Mouse (Mus musculus): Measurements from ENCODE around the gene Oat. TPM values are rescaled to one million over a fixed set of nuclear protein-coding genes. Genes with fewer than 3 reads are reported as not detected.

The Oat gene
- polyA plus RNA-seq, 1 experiment from 2014 or later: 175 TPM

GRCm38 (mm10) chr7:132529206-132529605 is 47.0 kb downstream of the Oat start:
- H3K4me3 ChIP-seq: no peak overlapping the region
- 0 out of 2 replicates have a peak, but pooled peaks cover 2% of the 10 kb centered on the region for H3K27me3 ChIP-seq
- H3K36me3 ChIP-seq: no peaks in the 10 kb centered on the region
- no peaks in the 10 kb centered on the region for H3K9me3 ChIP-seq
- H3K4me2 ChIP-seq: no peak overlapping the region
- H3K4me1 ChIP-seq: no peaks in the 10 kb centered on the region
- no peak overlapping the region for H3K27ac ChIP-seq
- 49% methylated on average over 3 of the region's 3 CpGs for WGBS
- no peak overlapping the region for H3K9ac ChIP-seq
- ATAC-seq (ENCODE audit: insufficient number of reproducible peaks, insufficient read depth, low FRiP score, low TSS enrichment, low read depth): no peak

- Histone ChIP-seq H3K4me1 (no peaks in the 10 kb centered on the region), H3K4me3 (no peak overlapping the region), H3K9ac (no peak overlapping the region), H3K27ac (no peak overlapping the region), H3K9me3 (no peaks in the 10 kb centered on the region), H3K4me2 (no peak overlapping the region), H3K27me3 (0 out of 2 replicates have a peak, but pooled peaks cover under 1% of the 10 kb centered on the region), H3K36me3 (no peaks in the 10 kb centered on the region)
- WGBS: 51% methylated on average over 7 of the region's 7 CpGs
- no peak for ATAC-seq (ENCODE audit: insufficient number of reproducible peaks, insufficient read depth, low FRiP score, low TSS enrichment, low read depth)
These were observed 62.7 kb downstream of the Oat start for GRCm38 (mm10) chr7:132513419-132513982.

- no peaks in the 10 kb centered on the region for H3K36me3 ChIP-seq
- ATAC-seq (ENCODE audit: insufficient number of reproducible peaks, insufficient read depth, low FRiP score, low TSS enrichment, low read depth): no peak
- WGBS: 61% methylated on average over 2 of the region's 2 CpGs
- no peak overlapping the region for H3K4me2 ChIP-seq
- no peaks in the 10 kb centered on the region for H3K9me3 ChIP-seq
- no peak overlapping the region for H3K9ac ChIP-seq
- 0 out of 2 replicates have a peak, but pooled peaks cover 4% of the 10 kb centered on the region for H3K27me3 ChIP-seq
- H3K4me3 ChIP-seq: no peak overlapping the region
- no peak overlapping the region for H3K27ac ChIP-seq
- H3K4me1 ChIP-seq: 0 out of 2 replicates have a peak, but pooled peaks cover 7% of the 10 kb centered on the region
These were observed 67.1 kb downstream of the Oat start for GRCm38 (mm10) chr7:132509110-132509509.

Other genes starting within 250 kb of the Oat start
- gene Nkx1-2, start 23.2 kb upstream of the Oat start, polyA plus RNA-seq (2015; fragmentation: Nextera tagmentation; extraction: Ambion mirVana): not detected in 2 replicates
- gene Lhpp, start 34.2 kb upstream of the Oat start, polyA plus RNA-seq (2015; fragmentation: Nextera tagmentation; extraction: Ambion mirVana): 17.5 and 19.9 TPM in 2 replicates
- 23.0 and 25.7 TPM in 2 replicates for gene Fam53b, start 237.5 kb upstream of the Oat start, polyA plus RNA-seq (2015; fragmentation: Nextera tagmentation; extraction: Ambion mirVana)

Measured in embryonic facial prominence, embryonic 13.5 days (tissue).